Mouse (Mus musculus) heart, postnatal 25 days (tissue): Measurements from ENCODE around the gene Eloa. TPM values are rescaled to one million over a fixed set of nuclear protein-coding genes. Genes with fewer than 3 reads are reported as not detected.
A peak's percentile ranks its signal among the peaks of the same experiment; 100 is the strongest.

ENCODE experiments used
- DNase-seq: peaks from one replicate; pipeline ENCODE4 v3.0.0; 2022; ENCODE audit warnings: low spot score
- intact Hi-C: fragments of 180-260 bp; cut with DNase I; formaldehyde crosslinking; loops from one replicate; pipeline ENCODE4 v1.15.1; 2025
- total RNA-seq, 2 experiments: library from RNA; stranded (reverse); gene quantifications; 2 replicates each; pipeline ENCODE4 v1.2.3; 2021

The Eloa gene
- total RNA-seq, 2 experiments from 2014 or later = 32.8 to 34.4 TPM

DNA sequence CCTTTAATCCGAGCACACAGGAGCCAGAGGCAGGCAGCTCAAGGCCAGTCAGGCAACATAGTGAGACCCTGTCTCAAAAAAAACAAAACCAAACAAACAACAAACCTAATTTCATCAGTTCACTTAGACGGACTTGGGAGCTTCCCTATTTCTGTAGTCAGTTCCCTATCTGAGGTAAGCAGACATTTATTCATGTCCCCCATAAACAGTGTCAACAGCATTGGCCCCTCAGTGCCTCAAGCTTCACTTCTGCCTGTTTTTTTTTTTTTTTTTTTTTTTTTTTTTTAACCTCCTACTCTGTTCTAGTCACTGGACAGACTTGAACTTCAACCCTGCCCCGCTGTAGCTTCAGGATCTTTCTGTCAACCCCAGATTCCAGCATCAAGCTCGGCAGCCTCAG lies 13.5 kb upstream of the Eloa start:
- intact Hi-C loops = no loop called here
- DNase-seq = no peak

GRCm38 (mm10) chr4:136033231-136033630 lies 11.7 kb upstream of the Eloa start:
- intact Hi-C loops = no loop called here
- DNase-seq = no peak

DNA sequence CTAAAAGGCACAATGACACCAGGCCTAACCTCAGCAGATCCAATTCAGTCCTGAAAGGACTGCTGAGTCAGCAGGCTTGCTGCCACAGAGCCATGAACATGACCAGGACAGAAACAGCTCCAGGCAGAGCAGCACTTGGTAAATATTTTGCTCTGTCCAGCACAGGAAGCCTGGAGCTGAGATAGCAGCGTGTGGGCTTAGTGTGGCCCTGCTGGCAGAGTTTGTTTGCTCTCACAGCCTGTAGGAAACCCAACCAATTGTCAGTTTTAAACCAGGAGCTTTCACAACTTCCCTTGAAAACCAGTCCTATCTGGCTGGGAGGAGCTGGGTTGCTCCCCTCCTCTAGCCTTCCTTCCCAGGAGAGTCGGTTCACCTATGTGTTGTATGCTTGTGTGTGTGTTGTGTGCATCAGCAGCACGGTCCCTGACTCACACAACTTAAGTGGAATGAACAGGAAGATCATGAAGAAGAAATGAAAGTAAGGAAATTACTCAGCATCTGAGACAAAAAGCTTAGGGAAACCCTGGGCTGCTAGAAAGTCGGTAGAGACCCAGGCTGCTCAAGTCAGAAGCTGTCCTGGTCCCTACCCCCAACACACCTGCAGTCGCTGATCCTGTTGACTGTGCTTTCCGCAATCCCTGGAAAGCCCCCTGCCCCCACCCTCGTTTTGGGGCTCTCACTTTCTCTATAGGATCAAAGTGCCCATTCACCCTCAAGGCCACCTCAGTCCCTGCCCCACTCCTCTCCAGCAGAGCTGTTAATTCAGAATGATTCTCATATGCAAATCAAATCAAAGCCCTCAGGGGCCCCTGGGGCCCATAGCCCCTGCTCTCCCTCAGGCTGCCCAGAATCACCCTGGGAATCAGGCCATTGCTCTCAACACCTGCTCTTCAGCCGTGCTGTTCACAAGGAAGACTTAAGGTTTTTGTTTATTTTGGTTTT lies 9.7 kb upstream of the Eloa start:
- intact Hi-C loops = no loop called here
- DNase-seq = peak; percentile 16

- DNase-seq = no peak
- intact Hi-C loops = no loop called here
These were observed 7.1 kb upstream of the Eloa start for GRCm38 (mm10) chr4:136028689-136029088.

- intact Hi-C loops = no loop called here
These were observed 6.6 kb upstream of the Eloa start for GRCm38 (mm10) chr4:136028132-136028564.

GRCm38 (mm10) chr4:136027416-136028131 lies 6.0 kb upstream of the Eloa start:
- intact Hi-C loops = no loop called here

More at GRCm38 (mm10) chr4:136028132-136028564, 6.6 kb upstream of the Eloa start:
- DNase-seq = no peak

GRCm38 (mm10) chr4:136025350-136025749 lies 3.8 kb upstream of the Eloa start:
- intact Hi-C loops = no loop called here
- DNase-seq = no peak

More at GRCm38 (mm10) chr4:136027416-136028131, 6.0 kb upstream of the Eloa start:
- DNase-seq = no peak

- DNase-seq = no peak
- intact Hi-C loops = no loop called here
These were observed 1.4 kb upstream of the Eloa start for GRCm38 (mm10) chr4:136022924-136023323.

DNA sequence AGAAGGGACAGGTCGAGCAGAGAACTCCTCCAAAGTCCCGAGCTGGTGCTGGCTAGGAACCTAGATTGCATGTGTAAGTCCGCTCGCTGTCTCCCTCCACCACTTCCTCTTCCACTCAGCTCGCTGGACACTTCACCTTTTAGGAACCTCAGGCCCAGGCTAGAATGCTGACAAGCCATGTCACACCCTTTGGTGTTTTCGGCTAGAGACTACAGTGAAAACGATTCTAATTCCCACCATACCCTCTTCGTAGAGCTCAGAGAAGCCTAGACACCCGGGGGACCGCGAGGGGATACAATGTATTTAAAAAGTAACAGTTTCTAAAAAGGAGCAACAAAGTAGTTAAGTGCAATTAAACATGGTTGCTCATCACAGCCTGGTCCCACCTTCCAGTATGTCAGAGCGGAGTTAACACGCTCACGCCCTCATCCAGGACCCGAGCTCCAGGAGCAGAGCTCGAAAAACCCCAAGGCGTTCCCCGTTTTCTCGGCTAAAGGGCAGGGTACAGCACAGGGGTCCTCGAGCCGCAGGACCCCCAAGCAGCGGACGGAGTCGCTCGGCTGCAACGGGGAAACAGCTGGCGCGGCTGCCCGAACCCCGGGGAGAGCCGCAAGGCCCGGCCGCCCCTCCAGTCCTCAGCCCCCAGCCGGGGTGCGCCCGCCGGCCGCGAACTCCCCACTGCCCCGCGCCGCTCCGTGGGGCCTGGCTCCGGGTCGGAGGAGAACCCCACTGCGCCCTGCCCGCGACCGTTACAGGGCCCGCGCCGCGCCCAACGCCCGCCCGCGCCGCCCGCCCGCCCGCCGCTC lies 617 bp downstream of the Eloa start:
- no peak for DNase-seq
- intact Hi-C loops = loop anchor here (2.0 kb wide), 1 partner anchor 32 kb away; the partner anchor contains the start of gene Rpl11

DNA sequence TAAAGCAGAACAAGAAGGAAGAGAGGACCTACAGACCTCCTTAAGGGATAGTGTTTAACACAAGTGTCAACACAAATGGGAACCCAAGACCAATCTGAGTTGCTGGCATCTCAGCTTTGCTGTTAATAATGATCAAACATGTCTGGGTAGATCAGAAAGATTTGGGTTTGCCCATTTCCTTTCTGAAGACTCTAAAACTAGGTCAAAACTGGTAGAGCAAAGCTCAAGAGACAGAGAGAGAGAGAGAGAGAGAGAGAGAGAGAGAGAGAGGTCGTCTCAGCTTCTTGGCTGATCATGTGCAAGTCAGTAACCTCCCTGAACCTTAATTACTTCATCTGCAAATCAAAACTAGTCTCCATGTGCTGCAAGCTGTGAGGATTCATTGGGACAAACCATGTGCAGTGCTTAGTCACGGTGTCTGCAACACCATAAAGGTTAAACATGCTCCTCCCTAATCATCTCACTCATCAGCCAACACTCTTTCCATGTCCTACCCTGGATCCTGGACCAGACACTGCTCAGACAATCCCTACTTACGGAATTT lies 5.4 kb downstream of the Eloa start:
- intact Hi-C loops = no loop called here

GRCm38 (mm10) chr4:136010586-136010985 lies 11.0 kb downstream of the Eloa start:
- intact Hi-C loops = no loop called here
- DNase-seq = no peak

More for the DNA sequence above, 5.4 kb downstream of the Eloa start:
- no peak for DNase-seq

DNA sequence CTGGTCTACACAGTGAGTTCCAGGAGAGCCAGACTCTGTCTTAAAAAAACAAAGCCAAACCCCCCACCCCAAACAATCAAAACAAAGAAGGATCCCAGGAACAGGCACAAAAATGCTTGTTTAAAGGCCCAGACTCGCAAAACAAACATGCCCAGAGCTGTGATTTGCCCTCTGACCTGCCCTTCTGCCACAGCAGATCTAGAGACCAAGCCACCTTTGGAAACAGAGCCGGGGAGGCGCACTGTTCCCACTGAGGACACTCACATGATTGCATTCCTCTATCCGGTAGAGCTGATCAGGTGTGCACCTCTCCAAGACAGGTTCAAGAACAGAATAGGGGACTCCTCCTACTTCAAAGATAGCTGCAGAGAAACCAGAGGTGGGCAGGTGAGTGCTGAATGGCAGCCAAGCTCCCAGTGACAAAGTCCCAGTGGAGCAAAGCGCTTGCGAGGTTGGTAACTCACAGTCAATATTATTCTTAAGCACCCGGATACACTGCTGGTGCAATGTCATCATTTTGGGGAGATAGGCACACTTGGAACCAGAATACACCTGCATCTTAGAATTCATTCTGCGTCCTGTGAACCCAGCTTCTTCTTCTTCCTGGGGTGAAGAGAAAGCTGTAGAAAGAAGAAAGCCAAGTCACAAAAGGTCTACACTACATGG lies 12.6 kb downstream of the Eloa start:
- intact Hi-C loops = no loop called here
- no peak for DNase-seq

DNA sequence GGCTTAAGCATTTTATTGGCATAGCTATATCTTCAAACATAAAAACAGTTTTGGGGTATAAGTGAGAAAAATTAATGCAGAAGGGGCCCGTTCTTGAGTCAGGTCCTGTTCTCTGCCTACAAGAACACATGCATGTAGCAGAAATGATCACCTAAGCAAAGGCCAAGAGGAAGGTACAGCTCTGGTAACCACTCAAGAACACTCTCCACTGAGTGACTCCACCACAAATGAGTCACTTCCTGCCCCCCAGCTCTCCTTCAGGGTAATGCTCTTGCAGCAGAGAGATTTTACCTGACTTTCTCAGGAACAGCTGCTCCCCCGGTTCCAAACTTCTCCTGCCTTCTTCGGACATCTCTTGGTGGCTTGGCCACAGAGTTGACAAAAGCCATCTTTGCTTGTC lies 14.7 kb downstream of the Eloa start:
- intact Hi-C loops = no loop called here
- no peak for DNase-seq

DNA sequence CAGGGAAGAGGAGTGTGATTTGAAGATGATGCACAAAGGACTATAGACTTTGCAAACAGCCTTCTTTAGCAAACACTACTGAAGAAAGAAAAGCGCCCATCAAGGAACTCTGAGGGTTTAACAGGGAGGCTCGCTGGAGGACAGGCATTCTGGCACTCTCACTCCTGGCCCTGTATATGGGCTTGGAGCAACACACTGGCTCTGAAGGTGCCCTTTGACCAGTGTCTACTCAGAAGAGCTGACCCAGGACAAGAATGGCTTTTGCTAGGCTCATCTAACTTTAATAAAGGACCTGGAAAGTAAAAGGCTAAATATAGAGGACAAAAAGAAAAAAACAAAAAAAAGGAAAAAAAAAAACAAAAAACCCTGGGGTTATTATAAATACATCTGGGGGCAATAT lies 16.6 kb downstream of the Eloa start:
- no peak for DNase-seq
- intact Hi-C loops = no loop called here

DNA sequence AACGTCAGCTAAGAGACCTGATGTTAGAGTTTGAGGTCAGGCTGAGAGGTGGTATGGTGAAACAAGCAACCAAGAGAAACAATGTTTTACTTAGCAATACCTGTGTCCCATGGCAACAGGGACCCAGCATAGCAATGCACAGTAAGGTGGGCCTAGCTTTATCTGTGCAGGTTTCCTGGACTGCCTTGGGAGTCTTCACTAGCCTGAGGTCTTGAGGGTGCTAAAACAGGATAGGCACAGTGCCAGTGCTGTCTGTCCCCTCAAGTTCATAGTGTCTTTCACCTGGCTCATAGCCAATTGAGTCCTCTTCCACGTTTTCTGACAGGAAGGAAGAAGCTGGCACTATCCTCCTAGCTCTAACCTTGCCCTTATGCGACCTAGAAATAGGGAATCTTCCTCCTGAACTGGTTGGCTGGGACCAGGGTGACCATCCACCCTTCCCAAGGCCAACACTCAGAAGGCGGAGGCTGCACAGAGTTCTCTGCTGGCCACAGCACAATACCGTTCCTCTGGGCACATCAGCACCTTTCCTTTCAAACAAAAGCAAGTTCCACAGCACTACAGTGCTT lies 17.4 kb downstream of the Eloa start:
- DNase-seq = no peak
- intact Hi-C loops = no loop called here

- DNase-seq = no peak
- intact Hi-C loops = no loop called here
These were observed 26.4 kb downstream of the Eloa start for GRCm38 (mm10) chr4:135995118-135995517.

DNA sequence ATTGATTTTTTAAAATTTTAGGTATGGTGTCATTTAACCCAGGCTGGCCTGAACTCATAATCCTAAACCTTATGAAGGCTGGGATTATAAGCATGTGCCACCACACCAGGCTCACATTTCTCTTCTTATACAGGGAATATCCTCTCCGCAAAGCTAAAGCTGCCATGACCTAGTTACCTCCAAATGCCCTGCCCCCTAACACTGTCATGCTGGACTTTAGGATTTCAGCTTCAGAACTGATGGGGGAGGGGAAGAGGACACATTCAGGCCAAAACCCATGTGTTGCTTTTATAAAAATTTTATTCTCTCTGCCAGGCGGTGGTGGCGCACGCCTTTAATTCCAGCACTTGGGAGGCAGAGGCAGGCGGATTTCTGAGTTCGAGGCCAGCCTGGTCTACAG lies 27.6 kb downstream of the Eloa start:
- no peak for DNase-seq
- intact Hi-C loops = no loop called here

GRCm38 (mm10) chr4:135987714-135988113 lies 33.8 kb downstream of the Eloa start:
- intact Hi-C loops = loop anchor here (5.0 kb wide), 1 partner anchor 65 kb away; the partner anchor contains the start of gene Rpl11
- DNase-seq = no peak
